Mouse (Mus musculus) embryo, embryonic 9.5 days (tissue): ENCODE results near the gene Tmub1.
A peak's percentile ranks its signal among the peaks of the same experiment; 100 is the strongest.

ENCODE experiments used
- DNase-seq: peaks from one replicate; pipeline ENCODE4 v3.0.0-alpha.2; 2017; ENCODE audit errors: extremely low spot score

Gene Tmub1

DNA sequence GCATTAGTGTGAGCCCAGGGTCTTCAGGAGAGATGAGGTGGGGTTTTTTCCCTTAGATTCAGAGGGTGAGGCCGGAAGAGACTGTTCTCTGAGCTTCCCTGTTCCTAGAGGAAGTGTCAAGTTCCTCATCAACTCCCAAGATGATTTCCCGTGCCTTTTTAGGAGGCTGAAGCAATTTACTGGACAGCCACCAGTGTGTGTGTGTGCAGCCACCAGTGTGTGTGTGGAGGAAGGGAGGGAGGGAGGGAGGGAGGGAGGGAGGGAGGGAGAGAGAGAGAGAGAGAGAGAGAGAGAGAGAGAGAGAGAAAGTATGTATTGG is 6.3 kb upstream of the Tmub1 start:
- no peak for DNase-seq

DNA sequence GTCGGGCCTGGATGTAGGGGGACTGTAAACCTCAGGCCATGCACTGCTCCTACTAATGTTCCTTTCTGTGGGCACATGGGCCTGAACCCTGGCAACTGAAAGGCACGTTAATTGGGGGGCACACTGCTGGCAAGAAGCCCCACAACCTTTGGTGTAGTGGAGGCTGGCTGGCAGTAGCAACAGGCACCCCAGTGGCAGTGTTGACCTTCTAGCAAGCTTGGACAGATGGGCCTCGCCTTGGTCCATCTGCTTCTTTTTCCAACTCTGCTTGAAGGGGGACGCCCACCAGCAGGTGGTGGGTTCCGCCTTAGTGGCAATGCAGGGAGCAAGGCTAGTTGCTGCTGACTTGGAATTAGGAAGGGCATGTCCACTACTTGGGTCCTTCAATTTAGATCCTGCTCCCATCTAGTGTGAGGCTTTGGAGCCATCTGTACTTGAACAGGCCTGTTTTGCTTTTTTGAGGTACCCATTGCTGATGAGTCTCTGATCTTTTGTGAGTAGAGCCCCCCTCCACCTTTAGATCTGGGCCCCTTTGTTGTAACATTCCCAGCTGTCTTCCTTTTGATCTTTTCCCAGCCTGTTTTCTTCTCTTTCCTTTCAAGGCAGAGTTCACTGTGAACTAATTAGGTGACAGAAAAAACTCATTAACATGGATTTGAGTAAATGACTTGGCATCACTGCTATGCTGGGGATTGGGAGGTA is 5.8 kb upstream of the Tmub1 start:
- DNase-seq = no peak

DNA sequence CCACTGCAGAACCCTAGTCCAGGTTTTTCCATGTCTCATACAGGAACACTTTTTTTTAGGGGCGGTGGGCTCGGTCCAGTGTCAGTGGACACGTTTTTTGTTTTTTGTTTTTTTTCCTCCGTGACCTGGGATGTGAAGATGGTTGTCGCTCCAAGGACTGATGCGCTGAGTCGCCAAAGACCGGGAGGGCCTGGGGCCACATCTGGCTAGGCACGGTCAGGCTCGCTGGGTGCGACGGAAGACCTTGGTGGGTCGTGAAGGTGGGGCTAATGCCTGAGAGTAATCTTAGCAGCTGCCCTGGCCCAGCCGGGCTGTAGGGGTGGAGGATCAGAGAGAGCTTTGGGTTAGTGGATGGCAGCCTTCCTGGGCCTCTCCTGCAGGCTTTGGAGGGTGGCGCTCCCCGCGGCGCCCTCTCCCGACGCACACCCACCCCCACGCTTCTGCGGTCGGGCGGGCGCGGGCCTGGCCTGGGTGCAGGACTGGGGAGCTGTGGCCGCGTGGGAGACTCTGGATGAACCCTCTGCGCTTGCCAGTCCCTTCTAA is 5.1 kb upstream of the Tmub1 start:
- DNase-seq = peak; percentile 37

DNA sequence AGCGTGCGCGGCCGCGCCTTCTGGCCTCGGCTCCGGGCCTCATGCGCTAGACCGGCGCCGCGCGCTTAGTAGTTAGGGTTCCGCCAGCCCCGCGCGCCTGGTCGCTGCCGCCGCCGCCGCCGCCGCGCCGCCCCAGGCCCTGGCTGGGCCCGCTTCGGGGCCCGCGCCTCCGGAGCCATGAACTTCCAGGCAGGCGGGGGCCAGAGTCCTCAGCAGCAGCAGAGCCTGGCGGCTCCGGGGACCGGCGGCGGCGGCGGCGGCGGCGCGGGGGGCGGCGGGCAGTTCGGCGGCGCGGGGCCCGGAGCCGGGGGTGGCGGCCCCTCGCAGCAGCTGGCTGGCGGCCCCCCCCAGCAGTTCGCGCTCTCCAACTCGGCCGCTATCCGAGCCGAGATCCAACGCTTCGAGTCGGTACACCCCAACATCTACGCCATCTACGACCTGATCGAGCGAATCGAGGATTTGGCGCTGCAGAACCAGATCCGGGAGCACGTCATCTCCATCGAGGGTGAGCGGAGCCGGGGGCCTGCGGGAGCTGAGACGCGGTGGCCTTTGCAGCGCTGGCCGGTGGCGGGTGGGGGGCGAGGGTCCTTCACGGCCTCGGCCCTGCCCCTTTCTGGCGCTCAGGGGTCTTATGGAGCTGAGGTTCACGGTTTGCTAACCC is 4.5 kb upstream of the Tmub1 start, which contains the start of gene Agap3:
Gene Agap3, plus strand, starts transcription at position 148 of the 661 bp plus-strand sequence.
- peak; percentile 49 for DNase-seq

DNA sequence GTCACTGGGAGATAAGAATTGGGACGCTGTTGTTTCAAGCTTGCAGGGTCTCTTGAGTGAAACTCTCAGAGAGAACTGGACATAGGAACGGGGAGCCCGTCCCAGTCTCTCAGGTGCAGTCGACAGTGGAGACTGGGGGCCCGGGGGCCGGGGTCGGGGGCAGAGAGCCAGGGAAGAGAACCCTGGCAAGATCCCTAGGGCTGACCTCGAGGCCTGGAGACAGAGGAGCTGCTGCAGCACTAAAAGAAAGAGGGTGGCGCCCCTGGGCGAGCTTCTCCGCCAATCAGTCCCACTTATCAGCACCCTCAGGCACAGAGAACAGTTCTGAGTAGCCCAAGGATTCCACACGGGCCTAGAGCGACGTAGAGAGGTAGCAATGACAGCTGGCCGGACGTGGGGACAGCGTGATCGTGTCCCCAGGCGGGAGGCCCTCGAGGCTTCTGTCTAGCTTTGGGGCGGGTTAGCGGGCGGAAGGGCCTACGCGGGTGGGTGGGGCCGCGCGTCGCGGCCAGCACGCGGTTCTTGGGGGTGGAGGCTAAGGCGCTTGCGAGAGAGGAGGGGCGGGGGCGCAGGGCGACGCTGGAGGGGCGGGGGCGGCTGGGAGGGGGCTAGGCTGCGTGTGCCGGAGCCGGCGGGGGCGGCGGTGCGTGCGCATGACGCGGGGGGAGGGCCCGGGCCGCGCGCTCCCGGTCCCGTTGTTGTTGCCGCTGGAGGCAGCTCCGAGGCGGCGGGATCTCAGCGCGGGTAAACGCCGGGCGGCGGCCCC is 3.8 kb upstream of the Tmub1 start:
- peak; percentile 90 for DNase-seq

DNA sequence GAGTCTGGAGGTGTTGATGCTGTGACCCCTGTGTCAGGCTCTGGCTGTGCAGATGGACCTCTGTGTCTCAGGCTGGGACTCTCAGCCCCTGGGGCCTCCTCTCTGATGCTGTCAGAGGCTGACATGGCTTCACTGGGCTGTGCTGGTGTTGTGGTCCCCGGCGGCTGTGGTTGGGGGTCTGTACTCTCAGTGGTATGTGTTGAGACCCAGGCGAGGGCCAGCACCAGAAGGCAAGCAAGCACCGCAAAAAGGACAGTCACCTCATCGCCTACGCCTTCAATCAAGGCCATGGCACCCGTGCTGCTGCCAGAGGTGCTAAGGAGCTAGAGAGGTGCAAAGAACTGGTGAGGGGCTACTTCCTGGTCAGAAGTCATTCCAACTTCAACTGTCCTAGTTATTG is 1.0 kb downstream of the Tmub1 start:
- DNase-seq = no peak

DNA sequence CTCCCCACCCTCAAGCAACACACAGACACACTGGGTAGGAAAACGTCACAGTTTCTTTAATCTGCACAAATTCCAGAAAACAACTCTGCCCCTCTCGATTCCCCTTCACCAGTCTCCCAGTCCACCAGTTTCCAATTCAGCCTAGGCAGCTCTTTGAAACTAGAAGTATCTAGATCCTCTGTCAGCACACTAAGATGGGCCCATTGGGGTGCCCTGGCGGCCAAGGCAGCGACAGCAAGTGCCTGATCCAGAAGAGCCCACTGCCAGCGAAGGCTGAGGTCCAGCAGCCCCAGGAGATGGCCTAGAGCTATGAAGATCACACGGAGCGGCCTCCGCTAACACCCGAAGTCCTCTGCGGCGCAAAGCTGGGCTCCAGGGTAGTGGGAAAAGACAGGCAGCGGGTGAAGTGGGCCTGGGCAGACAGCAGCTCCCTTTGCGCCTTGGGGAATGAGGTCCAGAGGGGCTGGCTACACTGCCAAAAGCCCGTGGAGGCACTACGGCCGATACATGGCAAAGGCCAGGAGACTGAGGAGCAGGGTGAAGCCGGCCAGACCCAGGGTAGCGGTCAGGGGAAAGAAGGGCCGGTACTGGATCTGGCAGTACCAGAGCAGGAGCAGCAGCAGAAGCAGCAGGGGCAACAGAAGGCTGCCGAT is 2.1 kb downstream of the Tmub1 start:
- no peak for DNase-seq

DNA sequence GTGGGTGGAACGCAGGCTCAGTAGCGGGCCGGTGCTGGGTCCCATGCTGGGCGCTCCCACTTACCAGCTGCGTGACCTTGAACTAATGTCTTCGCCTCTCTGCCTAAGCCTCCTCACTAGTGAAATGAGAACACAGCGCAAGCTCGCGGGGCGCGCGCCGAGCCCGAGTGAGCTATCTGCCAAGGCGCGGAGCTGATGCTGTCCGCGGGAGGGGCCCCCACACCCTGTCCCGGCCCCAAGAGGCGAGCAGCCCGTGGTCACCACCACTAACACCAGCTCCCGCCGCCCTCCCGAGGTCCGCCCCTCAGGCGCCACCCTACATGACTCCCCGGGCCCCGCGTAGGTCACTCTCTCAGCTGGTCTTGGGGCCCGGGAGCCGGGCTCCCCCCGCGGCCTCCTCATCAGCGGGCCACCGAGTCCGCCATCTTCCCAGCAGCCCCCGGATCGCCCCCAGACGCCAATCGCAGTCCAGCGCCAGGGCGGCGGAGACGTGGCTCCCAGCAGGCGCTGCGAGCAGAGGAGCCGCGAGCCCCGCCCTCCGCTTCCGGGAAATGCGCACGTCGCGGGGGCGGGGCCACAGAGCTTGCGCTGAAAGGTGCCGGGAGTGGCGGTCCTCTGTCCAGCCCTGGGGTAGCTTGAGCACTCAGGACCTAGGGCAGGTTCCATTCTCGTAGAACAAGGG is 2.8 kb downstream of the Tmub1 start, which contains the start of gene Fastk:
Gene Fastk, minus strand, starts transcription at position 542 of the 682 bp plus-strand sequence.
- DNase-seq = peak; percentile 91

DNA sequence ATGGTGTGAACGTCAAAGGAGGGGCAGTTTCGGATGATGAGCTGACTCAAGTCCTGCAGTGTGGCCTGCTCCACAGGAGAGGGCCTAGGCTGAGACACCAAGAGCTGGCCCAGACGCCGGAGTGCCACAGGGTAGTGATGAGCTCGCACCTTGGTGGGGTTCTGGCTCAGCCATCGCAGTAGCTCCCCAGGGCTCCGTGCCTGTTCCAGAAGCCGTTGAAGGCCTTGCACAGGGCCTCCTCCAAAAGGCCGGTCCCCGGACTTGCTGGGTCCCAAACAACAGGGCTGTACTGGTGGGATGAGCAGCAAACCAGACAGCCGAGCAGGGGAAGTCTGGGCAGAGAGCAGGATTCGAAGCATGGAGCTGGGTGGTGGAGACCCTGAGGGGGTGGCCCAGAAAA is 3.7 kb downstream of the Tmub1 start:
- no peak for DNase-seq

DNA sequence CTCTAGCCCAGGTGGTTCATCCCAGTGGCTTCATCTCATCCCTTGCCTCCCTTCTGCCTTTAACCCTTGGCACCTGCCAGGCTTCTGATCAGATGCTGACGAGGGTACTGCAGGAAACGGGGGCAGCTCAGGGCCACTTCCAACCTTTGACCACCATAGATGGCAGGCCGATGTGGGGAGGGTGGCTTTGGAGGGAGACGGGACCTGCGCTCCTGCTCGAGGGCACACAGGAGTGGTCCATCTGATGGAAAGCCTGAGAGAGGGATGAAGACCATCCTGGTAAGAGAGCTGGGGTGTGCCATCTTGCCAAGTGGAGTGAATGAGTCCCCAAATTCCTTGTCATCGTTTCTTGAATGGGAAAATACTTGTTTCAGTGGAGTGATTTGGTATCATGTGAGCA is 4.5 kb downstream of the Tmub1 start:
- DNase-seq = no peak

DNA sequence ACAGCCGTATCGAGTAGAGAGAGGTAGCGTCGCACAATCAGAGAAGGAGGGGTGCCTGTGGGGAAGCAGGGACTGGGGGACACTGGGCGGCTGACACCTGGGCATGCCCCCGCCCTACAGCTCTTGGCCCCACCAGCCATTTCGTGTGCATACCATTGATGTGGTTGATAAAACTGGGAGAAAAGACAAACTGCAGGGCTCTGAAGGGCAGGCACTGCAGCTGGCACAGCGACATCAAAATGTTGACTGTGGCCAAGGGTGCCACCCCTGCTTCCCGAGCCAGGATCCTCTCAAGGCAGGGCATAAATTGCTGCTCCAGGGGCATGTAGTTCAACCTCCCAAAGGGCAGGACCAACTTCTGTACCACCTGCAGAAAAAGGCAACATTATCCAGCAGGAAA is 5.6 kb downstream of the Tmub1 start:
- DNase-seq = no peak

DNA sequence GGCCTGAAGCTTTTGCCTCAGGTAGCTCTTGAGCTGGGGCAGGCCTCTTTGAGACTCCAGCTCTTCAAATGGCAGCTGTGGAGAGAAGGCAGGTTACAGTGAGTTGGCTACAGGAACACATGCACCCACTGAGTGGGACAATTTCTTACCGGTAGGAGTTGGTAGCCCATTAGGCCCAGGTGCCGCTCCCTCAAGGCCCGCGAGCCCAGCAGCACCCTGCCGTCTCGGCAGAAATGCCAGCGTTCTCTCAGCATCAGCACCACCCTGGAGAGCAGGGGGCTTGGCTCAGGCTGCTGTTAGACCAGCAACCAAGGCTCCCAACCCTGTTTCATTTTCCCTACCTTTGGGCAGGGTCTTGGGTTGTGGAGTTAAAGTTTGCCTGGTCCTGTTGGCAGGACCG is 6.5 kb downstream of the Tmub1 start:
- no peak for DNase-seq

DNA sequence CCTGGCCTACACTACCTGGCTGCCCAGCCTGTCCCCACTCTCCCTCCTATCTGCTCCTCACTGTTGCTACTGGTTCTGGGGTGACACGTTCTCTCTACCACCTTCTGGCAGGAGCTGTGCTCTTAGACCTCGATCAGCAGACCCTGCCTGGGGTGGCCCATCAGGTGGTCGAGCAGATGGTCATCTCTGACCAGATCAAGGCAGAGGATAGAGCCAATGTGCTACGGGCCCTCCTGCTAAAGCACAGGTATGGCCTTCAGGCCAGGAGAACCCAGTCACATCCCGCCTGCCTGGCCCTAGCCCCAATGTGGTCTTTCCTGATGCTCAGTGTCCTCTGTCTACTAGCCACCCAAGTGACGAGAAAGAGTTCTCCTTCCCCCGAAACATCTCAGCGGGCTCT is 13.7 kb downstream of the Tmub1 start:
- no peak for DNase-seq

DNA sequence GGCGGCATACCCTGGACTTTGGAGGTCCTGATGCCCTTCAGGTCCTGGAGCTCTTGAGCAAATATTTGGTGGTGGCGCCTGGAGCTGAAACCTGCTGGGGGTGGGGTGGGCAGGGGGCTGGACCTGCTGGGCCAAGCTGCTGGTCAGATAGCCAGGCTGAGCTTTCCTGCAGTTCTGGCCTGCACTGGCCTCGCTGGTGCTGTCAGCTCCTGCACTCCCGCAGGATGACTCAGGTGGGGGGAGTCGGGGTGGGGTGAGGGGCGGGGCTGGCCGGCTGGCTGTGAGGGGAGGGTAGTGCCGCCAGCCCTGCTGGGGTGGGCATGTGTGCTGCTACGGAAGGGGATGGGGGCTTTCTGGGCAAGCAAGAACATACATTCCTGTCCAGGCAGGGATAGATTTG is 19.1 kb downstream of the Tmub1 start:
- DNase-seq = no peak

DNA sequence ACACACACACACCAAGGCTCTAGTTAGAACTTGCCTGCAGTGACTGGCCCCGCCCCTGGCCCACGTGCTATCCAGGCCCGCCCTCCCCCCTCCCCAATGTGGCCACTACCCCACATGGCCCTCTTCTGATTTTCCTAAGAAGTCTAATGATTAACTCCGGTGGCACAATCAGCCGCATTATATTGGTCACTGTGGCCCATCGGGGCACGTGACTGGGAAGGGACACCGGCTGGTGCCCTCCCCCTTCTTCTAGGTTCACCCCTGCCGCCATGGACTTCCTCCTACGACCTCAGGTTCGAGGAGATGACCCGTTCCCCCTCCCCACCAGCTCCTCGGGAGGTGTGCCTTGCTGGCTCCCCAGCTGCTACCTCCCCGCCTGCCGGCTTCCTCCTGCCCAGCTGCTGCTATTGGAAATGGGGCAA is 19.7 kb downstream of the Tmub1 start:
- peak; percentile 61 for DNase-seq

DNA sequence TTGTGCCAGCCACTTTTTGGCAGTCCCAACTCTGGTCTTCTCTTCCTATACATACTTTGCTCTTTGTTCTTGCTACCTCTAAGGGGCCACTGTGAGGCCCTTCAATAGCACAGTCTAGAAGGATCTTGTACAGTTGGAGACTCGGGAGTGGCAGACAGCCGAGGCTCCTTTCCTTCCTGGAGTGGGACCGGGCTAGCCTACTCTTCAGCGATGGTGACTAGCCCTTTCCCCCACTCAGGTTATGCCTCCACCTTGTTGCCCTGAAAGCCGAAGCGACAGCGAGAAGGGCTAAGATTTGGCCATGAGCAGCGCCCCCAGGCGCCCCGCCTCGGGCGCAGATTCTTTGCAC is 20.4 kb downstream of the Tmub1 start:
- DNase-seq = no peak

DNA sequence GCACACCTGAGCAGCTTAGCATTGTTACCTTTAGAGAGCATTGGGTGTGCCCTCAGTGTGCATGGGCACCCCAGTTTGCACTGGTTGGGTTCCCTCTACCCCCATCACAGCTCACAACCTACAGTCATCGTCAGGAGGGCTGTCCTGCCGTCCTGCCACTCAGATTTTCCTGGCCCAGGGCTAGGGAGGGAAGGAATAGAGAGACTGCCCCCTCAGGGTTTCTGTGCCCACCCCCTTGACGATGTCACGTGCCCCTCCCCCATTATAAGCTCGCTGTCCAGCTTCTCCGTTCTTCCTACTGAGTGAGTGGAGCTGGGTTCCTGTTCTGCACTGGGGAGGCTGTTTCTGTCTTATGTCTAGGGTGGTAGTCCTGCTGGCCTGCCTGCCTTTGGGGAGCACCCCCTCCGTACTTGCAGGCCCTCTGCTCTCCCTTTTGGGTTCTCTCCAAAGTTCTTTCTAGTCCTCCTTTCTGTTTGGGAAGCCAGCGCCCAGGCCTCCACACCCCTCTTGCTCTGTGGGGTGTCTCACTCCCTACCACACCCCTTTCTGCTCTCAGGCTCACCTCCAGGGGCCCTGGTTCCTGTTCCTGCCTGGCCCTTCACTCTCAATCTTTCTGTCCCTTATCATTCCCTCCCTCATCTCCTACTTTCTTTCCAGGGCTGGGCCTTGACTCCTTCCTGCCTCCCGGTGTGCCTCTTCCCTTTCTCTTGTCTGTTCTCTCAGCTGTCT is 20.9 kb downstream of the Tmub1 start:
- no peak for DNase-seq

DNA sequence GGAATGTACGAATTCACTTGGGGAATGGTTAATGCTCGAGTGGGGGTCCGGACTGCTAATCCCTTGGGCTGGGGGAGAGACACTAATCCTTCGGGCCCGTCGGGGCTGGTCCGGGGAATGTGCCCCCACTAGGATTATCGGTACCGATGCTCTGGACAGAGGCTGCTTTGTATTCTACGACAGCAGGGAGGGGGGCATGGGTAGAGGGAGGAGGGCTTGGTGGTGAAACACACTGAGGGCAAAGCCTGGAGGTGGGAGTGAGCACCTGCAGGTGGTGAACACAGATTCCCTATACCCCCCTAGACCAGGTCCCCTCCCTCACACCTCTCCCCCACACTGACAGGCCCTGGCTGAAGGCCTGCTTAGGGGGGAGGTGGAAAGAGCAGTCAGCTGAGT is 21.6 kb downstream of the Tmub1 start:
- no peak for DNase-seq

DNA sequence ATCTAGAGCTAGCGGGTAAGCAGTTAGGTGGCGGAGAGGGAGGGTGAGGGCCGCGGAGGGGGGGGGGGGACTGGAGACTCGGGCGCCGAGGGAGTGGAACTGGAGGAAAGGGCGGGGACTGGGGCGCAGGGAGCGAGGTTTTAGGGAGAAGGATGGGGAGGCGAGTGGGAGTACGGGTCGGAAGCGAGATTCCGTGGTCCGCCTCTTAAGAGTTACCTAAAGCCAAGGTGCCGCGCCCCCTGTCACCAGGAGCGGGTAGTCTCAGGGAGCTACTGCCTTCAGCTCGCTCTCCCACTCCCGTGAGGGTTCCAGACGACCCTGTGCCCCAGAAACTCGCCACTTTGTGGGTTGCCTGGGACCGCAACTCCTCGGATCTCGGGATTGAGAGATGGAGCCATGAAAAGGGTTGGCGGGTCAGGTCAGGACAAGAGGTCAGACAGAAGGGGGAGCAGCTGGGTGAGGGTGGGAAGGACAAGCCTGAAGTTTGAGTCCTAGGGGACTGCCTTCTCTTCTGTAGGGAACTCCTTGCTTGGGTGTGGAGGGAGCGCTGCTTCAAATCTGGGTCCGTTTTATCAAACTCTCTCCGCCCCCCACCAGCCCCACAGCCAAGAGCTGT is 22.1 kb downstream of the Tmub1 start:
- peak; percentile 70 for DNase-seq

DNA sequence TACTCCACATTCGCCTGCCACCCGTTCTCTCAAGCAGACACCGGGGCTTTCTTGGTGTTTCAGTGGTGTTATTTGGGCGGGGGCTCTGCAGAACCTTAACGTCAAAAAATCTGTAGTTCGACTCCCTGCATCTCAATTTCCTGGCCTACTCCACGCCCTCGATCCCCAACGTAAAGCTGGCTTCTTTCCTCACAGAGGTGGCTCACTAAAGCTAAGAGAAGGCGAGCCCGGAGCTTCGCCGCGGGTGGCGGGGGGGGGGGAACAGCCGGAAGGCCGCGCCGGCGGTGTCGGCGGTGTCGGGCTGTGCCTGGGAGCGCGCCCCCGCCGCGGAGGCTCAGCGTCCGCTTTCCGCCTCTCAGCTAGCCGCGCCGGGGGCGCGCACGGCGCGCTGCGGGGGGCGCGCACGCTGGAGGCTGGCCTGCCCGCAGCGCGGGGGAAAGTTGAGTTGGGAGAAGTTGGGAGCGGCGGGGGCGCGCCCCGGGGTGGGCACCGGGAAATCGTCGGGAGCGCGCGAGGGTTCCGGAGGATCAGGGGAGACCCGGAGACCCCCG is 22.7 kb downstream of the Tmub1 start:
- DNase-seq = peak; percentile 88
